Mouse (Mus musculus): ENCODE results near the gene Usb1.

Gene Usb1

DNA sequence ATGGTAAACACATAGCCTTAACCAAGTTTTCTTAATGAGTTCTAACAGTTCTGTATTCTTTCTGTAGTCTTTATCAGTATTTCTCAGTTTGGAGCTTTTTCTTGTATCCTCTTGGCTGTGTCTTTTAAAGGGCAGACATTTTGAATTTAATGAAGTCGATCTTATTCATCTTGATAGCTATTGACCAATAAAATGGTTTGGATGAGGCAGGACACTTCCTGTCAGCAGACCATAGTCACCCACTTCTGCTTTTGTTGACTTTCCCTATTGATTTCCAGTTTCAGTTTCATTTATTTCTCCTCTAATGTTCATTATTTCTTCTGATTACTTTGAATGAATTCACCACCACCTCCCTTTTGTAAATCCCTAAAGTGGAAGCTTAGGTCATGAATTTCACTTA is 3.6 kb downstream of the Usb1 start:
- no peak for DNase-seq (ENCODE audit: low spot score in 2 of 2)

DNA sequence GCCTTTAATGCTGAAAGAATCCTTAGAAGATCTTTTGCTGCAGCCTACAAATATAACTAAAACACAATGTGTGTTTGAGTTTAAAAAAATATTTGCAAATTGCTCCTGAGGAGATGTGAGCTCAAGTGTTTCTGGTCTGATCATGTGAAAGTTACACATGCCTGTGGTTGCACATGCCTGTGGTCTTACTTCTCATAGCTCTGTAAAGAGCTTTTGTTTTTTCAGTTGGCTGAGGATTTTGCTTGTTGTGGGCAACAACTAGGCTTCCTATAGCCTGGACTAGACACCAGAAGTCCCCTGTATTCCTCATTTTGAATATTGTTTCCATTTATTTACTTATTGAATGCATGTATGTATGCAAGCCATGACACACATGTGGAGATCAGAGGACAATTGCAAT is 4.3 kb downstream of the Usb1 start:
- no peak for DNase-seq (ENCODE audit: low spot score in 2 of 2)

DNA sequence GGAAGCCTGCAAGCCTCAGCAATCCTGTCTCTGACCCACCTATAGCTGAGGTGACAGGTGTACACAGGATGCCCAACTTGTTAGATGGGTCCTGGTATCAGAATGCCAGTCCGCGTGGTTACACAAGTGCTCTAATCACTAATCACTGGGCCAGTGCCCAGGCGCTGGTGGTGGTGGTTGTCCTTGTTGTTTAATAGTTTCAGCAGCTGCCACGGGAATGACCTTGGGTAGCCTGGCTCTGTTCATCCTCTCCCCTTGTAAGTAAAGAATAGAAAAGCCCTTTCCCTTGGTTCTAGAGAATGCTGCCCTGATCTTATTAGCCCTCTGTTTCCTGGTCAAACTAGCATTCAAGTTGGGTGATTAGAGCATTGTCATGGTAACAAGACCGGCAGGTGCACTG is 9.6 kb downstream of the Usb1 start:
- DNase-seq (ENCODE audit: low spot score in 2 of 2): no peak

DNA sequence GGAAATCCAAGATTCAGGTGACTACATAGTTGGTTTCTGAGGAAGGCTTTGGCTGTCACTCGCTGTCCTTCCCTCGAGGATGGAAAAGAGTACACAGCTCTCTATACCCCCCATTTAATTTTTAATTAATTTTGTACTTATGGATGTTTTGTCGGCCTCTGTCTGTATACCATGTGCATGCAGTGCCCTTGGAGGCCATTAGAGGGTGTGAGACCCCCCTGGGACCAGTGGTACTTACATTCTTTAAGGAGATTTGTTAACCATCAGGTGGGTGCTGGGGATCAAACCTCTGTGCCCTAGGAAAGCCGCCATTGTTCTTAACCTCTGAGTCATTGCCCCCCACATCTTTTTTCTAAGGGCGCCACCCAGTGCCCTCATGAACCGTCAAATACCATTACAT is 12.6 kb downstream of the Usb1 start:
- no peak for DNase-seq (ENCODE audit: low spot score in 2 of 2)

DNA sequence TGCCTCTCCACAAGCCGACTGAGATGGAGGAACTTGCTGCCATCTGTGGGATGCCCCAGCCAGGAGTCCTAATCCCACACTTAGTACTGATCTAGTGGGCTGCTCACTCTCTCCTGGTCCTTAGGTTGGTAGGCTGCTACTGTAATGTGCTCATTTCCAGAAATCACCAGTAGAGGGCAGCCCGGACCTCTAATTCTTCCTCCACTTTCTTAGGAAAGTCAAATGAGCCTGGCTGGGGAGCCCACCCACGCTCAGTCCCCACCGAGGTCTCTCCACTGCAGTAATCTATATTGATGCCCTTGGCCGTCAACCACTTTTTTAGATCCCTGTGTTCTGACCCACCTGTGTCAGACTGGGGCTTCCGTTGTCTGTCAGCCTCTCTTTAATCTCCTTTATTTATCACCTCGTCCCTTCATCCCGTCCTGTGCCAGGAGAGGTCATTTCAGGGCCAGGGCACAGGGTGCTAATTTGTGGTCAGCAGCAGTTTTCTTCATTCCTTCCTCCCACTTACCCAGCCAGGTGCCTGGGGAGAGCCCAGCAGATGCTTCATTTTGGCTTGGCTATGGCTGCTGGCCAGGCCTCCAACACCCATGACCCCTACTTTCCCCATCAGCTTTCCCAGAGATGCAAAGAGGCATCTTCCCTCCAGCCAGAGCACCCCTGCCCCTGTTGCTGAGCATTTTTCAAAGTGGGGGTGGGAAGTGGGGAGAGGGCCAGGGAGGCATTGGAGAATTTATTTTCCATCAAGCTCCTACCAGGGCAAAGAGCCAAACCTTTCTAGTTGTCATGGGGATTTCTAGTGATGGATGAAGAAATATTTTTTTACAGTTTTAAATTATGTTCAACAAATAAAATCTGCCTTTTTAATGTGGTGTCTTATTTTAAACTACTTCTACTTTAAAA is 14.8 kb downstream of the Usb1 start:
- DNase-seq (ENCODE audit: low spot score in 2 of 2): no peak

DNA sequence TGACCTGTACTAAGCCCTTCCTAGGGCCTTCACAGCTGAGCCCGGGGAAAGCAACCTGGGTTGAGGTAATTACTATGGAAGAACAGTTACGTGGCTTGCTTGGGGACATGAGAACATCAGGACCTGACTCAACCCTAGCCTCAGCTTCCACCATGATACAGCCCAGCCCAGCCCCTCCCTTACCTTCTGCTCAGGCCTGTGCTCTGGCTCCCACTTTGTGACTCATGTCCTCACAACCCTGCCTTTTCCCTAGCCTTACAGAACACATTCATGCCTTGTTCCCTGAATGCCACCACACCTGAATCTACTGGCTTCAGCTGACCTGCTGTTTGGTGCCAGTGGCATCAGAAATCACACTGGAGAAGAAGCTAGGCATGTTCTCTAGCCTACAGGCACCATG is 16.3 kb downstream of the Usb1 start:
- DNase-seq (ENCODE audit: low spot score in 2 of 2): no peak

DNA sequence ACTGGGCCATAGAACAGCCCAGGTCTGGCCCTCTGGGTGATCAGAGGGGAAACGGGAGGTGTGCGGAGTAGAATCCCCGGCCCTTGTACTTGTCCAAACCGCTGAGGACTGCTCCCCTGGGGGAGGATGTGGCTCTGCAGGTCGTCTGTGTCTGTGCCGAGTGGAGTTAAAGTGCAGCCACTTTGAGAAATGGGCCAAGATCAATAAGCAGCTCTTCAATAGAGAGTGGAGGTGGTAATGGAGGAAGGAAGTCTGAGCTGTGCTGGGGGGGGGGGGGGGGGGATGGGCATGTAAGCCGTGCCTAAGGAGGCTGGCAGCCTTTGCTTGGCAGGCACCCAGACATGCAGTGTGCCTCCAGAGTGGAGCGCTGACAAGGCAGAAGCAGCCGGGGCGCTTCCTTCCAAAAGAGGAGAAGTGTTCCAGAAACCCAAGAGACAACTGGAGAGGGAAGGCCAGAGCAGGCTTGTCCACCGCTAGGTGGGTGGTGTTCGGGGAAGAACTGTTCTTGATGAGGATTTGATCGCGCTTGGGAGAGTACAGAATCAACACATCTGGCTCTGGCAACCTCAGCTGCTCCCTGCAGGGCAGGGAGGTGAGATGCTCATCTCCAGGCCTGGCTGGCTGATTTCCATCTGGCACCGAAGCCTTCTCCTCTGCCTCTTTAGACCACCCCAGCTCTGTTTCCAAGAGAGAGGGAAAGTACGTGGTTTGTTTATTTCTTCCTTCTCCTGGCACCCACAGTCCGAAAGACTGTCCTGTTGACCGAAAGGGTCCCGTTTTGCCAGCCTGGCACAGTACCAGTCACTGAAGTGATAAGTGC is 16.9 kb downstream of the Usb1 start:
- peak in 1 of 2 experiments; percentile 25 for DNase-seq (ENCODE audit: low spot score in 2 of 2)

DNA sequence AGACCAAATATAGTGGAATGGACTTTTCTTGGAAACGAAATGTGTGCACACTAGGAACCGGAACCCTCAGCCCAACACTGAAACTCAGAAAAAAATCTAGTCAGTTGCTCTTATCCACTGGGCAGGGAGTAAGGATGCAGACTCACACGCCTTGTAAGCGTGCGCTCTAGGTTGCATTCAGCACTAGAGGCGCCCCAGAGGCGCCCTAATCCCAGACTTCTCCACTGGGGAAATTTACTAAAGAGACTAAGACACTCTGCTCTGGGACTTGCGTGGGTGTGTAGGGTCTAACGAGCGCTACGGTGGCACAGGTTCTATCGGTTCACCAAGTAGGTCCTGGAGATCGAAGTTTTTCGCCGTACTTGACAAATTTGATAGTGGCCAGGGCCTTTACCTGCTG is 19.4 kb downstream of the Usb1 start:
- DNase-seq (ENCODE audit: low spot score in 2 of 2): no peak

DNA sequence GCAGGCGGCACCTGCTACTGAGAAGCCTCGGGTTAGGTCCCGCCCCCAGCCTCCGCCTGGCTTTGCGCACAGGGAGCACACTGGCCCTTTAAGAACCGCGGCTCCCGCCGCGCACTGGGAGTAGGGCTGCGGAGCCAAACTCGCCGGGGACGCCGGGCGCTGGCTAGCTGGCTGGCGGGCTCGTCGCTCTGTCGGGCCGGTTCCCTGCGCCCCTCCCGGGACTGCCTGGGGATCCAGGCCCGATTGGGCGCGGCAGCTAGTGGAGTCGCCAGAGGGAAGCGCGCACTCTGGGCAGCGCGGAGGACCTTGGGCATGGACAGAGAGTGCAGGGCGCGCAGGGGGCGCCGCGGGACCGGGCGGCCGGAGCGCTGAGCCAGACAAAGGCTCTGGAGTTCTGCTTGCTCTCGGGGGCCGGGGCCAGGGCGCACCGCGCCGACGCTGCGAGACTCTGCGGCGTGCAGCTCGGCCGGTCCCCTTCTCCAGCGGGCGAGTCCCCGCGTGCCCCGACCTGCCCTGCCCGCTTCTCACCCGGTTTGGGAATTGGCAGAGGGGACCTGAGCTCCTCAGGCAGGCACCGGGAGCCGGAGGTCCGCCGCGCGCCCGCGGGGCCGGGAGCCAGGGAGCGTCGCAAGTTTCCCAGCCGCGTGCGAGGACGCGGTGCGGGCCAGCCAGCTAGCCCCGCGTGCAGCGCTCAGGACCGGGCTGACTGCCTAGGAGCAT is 20.2 kb downstream of the Usb1 start, which contains the start of gene Mmp15:
Mmp15 (plus strand) TSS at position 118 of the 720 bp plus-strand sequence.
- no peak for DNase-seq (ENCODE audit: low spot score in 2 of 2)

DNA sequence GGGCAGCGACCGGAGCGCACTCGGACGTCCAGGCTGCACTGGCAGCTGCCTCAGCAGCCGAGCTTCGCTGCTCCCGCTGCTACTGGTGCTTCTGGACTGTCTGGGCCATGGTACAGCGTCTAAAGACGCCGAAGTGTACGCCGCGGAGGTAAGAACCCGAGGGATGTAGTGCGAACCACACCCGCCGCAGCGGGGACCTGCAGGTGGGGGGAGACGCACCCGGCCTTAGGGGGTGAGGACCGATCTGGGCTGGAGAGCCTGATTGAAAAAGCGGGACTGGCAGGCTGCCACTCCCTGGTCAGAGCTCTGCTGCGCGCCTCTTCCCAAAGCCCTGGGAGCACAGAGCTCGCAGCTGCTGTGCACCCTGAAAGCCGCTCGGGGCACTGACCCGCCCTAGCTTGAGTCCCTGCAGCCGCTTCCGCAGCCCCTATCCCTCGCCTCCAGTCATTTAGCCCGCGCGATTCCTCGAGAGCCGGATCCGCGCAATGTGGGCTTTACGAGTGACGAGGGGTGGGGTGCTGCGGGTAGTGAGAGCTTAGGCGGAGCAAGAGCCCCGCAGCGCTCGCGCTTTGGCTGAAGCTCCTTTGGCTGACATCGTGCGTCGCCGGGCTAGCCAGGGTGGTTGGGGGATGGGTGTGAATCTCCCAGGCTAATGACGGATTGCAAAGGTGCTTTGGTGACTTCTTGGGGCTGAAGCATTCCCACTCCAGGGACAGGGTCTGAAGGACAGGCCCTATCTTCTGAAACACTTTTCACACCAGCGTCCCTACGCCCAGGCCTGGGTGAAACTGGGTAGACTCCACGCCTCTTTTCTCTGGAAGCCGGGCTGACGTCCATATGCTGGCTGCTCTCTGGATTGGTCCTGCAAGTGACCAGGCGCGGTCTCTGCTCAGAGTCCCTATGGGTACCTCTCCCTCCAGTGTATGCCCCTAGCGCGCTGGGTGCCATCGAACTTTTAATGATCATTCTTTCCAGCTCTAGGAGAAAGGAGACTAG is 21.1 kb downstream of the Usb1 start:
- DNase-seq (ENCODE audit: low spot score in 2 of 2): no peak

DNA sequence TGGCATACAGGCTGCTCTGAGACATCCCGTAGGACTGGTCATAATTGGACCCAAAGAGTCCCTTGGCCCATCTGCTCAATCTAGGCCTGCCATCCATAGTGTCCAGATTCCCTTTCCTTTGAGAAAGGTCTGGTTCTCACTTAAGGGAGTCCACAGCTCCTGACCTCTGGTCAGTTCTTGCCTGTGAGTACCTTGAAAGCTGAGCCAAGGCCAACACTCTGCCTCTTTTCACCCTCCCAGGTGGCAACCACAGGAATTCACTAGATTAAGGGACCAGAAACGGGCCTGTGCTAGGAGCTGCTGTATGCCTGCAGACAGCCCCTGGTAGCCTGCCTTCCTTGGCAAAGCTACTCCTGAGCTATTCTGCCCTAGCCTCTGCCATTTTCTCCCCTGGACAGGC is 22.5 kb downstream of the Usb1 start:
- DNase-seq (ENCODE audit: low spot score in 2 of 2): no peak

DNA sequence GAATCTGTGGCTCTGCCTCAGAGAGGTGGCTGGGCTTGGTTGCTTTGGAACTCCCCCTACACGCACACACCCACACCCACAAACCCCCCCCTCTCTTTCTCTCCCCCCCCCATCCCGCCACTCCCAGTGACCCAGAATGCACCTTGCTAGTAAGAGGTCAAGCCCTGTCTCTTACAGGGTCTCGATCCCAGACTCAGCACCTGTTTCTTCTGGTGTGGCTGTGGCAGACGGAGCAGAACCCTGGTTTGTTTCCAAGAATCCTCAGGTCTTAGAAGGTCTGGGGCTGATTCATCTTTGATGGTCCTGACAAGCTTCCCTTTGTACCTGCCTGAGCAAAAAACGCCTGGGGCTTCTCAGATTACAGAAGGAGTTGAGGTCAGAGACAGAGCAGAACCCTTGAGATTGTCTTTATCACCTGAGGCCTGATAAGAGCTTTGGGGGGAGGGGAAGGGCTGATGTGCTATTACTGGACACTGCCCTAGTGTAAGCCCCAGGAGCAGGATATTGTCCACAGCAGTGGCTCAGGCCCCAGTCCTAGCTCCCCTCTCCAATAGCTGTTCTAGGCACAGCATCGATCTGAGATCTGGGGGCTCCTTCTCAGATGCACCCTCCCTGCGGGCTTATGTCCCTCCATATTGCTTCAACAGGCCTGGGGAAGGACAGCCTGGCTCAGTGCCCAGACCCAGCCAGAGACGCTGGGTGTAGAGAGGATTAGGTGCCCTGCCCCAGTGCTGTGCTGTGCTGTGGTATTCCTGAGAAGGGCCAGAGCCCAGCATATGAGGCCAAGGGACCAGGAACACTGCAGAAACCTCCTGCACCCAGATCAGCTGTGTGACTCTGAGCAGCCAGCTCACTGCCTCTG is 26.7 kb downstream of the Usb1 start:
- no peak for DNase-seq (ENCODE audit: low spot score in 2 of 2)

DNA sequence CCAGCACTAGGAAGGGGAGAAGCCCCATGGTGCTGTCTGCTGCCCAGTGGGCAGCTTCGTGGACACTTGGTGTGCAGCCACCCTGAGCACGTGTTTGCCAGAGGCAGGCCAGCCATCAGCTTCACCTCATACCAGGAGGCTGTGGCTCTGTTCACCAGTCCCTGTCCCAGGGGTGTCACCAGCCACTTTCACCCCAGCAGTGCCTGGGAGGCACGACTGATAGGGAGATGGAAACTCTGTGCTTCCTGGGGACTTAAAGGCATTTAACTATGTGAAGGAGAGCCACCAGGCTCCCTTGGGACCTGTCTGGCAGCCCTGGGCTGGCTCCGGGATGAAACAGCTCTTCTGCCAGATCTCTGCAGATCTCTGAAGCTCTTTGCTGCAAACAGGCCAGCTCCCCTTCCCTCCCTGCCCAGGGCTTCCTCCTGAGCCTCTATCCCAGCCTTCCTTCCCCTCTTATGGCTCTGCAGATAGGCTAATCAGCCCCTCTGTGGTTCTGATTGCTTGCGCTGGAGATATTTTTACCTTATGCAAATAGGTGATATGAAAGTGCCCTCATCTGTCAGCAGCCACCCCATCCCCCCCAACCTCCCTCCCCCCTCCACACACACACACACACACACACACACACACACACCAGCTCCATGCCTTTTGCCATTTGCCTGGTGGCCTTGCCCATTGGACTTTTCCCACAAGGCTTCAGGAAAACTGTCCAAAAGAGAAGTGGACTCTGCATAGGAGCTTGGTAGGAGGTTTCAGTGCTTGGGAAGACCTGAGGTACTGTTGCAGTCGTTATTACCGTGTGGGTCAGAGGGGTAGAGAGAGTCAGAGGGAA is 28.3 kb downstream of the Usb1 start:
- DNase-seq (ENCODE audit: low spot score in 2 of 2): peak in 1 of 2 experiments; percentile 20

DNA sequence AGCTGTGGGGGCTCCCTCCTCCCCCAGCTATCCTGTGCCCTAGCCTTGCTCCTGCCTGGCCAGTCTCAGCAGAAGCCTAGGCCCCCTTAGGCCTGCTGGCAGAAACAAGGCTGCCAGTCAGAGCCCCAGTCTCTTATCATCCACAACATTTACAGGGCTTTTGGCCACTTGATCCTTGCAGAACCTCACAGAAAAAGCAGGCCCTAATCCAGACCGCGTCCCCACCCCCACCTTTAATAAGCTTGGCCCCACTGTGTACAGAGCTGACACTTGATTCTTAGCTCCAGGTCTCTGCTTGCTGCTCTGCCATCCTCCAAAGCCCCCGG is 28.9 kb downstream of the Usb1 start:
- no peak for DNase-seq (ENCODE audit: low spot score in 2 of 2)

DNA sequence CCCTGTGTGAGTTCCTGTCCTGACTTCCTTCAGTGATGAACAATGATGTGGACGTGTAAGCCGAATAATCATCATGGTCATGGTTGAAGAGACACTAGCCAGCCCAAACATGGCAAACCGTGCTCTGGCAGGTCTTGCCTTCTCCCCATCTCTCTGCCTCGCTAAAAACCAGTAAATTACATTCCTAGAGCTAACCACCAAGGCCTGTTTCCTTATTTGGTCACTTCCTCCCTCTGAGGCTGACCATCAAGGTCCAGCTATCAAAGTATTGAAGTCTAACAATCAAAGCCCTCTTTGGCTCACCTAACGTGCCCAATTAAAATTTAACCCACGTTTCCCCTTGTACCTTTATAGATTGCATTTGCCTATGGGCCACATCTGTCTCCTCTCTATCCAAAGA is 30.2 kb downstream of the Usb1 start:
- DNase-seq (ENCODE audit: low spot score in 2 of 2): no peak

DNA sequence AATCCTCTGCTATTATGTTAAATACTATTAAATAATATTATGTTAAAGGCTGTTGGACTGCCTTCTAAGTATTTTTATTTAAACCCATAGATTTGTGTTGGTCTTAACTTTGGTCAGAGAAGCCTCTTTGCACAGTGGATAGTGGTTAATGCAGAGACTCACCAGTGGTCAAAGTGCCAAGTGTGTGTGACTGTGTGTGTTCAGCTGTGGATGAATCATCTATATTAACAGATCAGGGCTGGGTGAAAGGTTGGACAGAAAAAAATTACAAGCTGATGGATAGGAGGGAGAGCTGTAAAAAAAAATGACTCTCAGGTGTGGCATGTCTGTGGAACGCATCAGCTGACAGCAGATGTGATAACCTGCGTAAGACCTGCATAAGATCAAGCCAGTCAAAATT is 31.8 kb downstream of the Usb1 start:
- no peak for DNase-seq (ENCODE audit: low spot score in 2 of 2)

DNA sequence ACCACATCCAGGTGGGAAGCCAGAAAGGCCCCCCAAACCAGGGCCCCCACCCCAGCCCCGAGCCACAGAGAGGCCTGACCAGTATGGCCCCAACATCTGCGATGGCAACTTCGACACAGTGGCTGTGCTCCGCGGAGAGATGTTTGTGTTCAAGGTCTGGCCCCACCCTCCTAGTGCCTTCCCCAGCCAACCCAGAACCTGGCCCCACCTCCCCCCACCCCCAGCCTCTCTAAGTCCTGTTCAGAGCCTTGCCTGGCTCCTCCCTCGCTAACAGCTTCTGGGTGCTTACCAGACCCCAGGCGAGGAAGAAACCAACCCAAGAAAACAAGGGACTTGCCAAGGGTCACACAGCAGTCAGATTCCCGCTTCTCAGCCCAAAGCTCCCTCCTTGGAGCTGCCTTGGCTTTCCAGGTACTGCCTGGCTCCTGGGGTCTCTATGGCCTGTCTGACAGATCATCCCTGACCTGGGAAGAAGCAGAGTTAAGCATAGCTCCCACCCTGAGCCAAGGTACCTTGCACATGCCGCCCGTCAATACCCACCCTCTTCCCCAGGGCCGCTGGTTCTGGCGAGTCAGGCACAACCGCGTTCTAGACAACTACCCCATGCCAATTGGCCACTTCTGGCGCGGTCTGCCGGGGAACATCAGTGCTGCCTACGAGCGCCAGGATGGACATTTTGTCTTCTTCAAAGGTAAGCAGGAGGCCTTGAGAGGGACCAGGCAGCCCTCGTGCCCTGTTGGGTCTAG is 37.7 kb downstream of the Usb1 start:
- peak in 1 of 2 experiments; percentile 10 for DNase-seq (ENCODE audit: low spot score in 2 of 2)

DNA sequence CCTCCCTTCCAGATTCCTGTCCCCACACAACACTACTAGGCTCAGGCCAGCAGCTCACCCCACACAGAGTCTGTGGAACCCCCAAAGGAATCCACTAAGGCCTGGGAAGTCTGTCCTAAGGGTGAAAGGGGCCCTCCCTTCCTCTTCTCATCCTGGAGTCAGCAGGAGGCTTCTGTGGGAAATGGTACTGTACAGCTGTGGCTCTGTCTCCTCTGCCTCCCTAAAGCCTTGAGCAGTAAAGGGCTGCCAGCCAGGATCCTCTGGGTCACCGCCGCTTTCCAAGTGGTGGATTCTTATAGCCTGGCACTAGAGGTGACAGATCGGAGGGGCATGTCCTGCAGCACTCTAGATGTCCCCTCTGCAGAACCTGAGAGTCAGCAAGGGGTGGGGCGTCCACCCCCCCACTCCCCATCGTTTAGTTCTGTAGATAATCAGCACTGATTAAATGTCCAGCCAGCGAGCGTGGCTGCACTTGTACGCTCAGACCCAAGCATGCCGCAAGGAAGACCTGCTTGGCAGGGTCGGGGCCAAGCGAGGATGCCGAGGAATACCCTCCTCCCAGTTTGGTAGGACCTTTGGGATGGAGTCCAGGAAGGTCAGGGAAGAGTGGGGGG is 41.4 kb downstream of the Usb1 start:
- DNase-seq (ENCODE audit: low spot score in 2 of 2): no peak
